Mouse (Mus musculus) embryonic facial prominence, embryonic 12.5 days (tissue): ENCODE measurements at regions not wholly inside any gene's neighbourhood (a gene's known extent, or its start where the extent isn't known, plus 50 kb on each side); places are given as distances from the start of the nearest gene placed in this dataset.

Source experiments
- ATAC-seq: fragments of 200-750 bp; cut with Nextera tagmentation; 2 replicates; pipeline ENCODE4 v1.8.0; 2017; ENCODE audit not compliant: insufficient number of reproducible peaks, insufficient read depth, low FRiP score, low TSS enrichment
- H3K27ac ChIP-seq: fragments of 300-500 bp; sonication (generic); 2 replicates; pipeline ENCODE4 v1.5.1; 2016; ENCODE audit warnings: mild to moderate bottlenecking
- H3K27me3 ChIP-seq: fragments of 300-500 bp; sonication (generic); 2 replicates; pipeline ENCODE4 v1.6.1; 2016; ENCODE audit warnings: mild to moderate bottlenecking, moderate library complexity
- H3K36me3 ChIP-seq: fragments of 300-500 bp; sonication (generic); 2 replicates; pipeline ENCODE4 v1.6.1; 2016; ENCODE audit warnings: mild to moderate bottlenecking
- H3K4me1 ChIP-seq: fragments of 300-500 bp; sonication (generic); 2 replicates; pipeline ENCODE4 v1.6.1; 2016
- H3K4me2 ChIP-seq: fragments of 300-500 bp; sonication (generic); replicated peaks from 2 replicates; pipeline ENCODE4 v1.6.1; 2016; ENCODE audit warnings: mild to moderate bottlenecking, moderate library complexity
- H3K4me3 ChIP-seq: fragments of 300-500 bp; sonication (generic); 2 replicates; pipeline ENCODE4 v1.5.1; 2016; ENCODE audit warnings: mild to moderate bottlenecking
- H3K9ac ChIP-seq: fragments of 300-500 bp; sonication (generic); 2 replicates; pipeline ENCODE4 v1.6.1; 2016; ENCODE audit warnings: mild to moderate bottlenecking, moderate library complexity
- H3K9me3 ChIP-seq: fragments of 300-500 bp; sonication (generic); 2 replicates; pipeline ENCODE4 v1.6.1; 2016; ENCODE audit warnings: mild to moderate bottlenecking, moderate library complexity
- WGBS: fragments of 180-500 bp; shearing (Covaris S2); methylation state at CpG from one replicate; pipeline ENCODE4 v1.1.7; 2016; 5-methylcytosine and 5-hydroxymethylcytosine counted together

- Histone ChIP-seq H3K27me3 (no peaks in the 10 kb centered on the region), H3K4me1 (no peaks in the 10 kb centered on the region), H3K27ac (no peak overlapping the region), H3K9me3 (no peaks in the 10 kb centered on the region), H3K36me3 (no peaks in the 10 kb centered on the region), H3K4me2 (no peak overlapping the region), H3K9ac (no peak overlapping the region), H3K4me3 (no peak overlapping the region)
- 27% methylated on average over 1 of the region's 1 CpGs for WGBS
- ATAC-seq, result no peak
These were observed 52.2 kb upstream of the Otud4 start for GRCm38 (mm10) chr8:79587258-79587657.

- no peak overlapping the region for H3K9ac ChIP-seq
- no peak overlapping the region for H3K4me2 ChIP-seq
- no peaks in the 10 kb centered on the region for H3K4me1 ChIP-seq
- no peak overlapping the region for H3K4me3 ChIP-seq
- H3K27ac ChIP-seq, result no peak overlapping the region
- no peaks in the 10 kb centered on the region for H3K36me3 ChIP-seq
- no peaks in the 10 kb centered on the region for H3K27me3 ChIP-seq
- WGBS, result 21% methylated on average over 3 of the region's 3 CpGs
- no peak for ATAC-seq
- no peaks in the 10 kb centered on the region for H3K9me3 ChIP-seq
These were observed 54.5 kb upstream of the Otud4 start for GRCm38 (mm10) chr8:79584966-79585365.

- 40% methylated on average over 6 of the region's 6 CpGs for WGBS
- no peak overlapping the region for H3K27ac ChIP-seq
These were observed 56.1 kb upstream of the Otud4 start for GRCm38 (mm10) chr8:79583326-79583725.

GRCm38 (mm10) chr8:79582195-79582594, 57.2 kb upstream of the Otud4 start:
- no peaks in the 10 kb centered on the region for H3K4me1 ChIP-seq
- H3K9me3 ChIP-seq, result no peaks in the 10 kb centered on the region
- H3K36me3 ChIP-seq, result no peaks in the 10 kb centered on the region
- no peak overlapping the region for H3K4me2 ChIP-seq
- no peak overlapping the region for H3K9ac ChIP-seq
- no peak overlapping the region for H3K27ac ChIP-seq
- H3K4me3 ChIP-seq, result no peak overlapping the region
- no peaks in the 10 kb centered on the region for H3K27me3 ChIP-seq
- no peak for ATAC-seq
- WGBS, result 74% methylated on average over 2 of the region's 2 CpGs

More at GRCm38 (mm10) chr8:79583326-79583725, 56.1 kb upstream of the Otud4 start:
- Histone ChIP-seq H3K36me3 (no peaks in the 10 kb centered on the region), H3K27me3 (no peaks in the 10 kb centered on the region), H3K4me1 (no peaks in the 10 kb centered on the region), H3K9ac (no peak overlapping the region), H3K9me3 (no peaks in the 10 kb centered on the region), H3K4me3 (no peak overlapping the region), H3K4me2 (no peak overlapping the region)
- no peak for ATAC-seq

GRCm38 (mm10) chr8:79576086-79576485, 63.3 kb upstream of the Otud4 start:
- no peak for ATAC-seq
- H3K27me3 ChIP-seq, result no peaks in the 10 kb centered on the region
- H3K4me1 ChIP-seq, result no peaks in the 10 kb centered on the region
- H3K36me3 ChIP-seq, result no peaks in the 10 kb centered on the region
- H3K9me3 ChIP-seq, result no peaks in the 10 kb centered on the region
- 77% methylated on average over 7 of the region's 7 CpGs for WGBS
- no peak overlapping the region for H3K9ac ChIP-seq
- no peak overlapping the region for H3K4me2 ChIP-seq
- H3K4me3 ChIP-seq, result no peak overlapping the region
- no peak overlapping the region for H3K27ac ChIP-seq

GRCm38 (mm10) chr8:79575175-79575734, 64.2 kb upstream of the Otud4 start:
- Histone ChIP-seq H3K9me3 (no peaks in the 10 kb centered on the region), H3K27ac (no peak overlapping the region), H3K9ac (no peak overlapping the region), H3K4me2 (no peak overlapping the region), H3K36me3 (no peaks in the 10 kb centered on the region), H3K4me1 (no peaks in the 10 kb centered on the region), H3K4me3 (no peak overlapping the region), H3K27me3 (no peaks in the 10 kb centered on the region)
- 54% methylated on average over 2 of the region's 2 CpGs for WGBS
- no peak for ATAC-seq

GRCm38 (mm10) chr8:79573491-79573890, 65.9 kb upstream of the Otud4 start:
- H3K9ac ChIP-seq, result no peak overlapping the region
- H3K27ac ChIP-seq, result no peak overlapping the region
- H3K36me3 ChIP-seq, result no peaks in the 10 kb centered on the region
- WGBS, result 72% methylated on average over 7 of the region's 7 CpGs
- no peak overlapping the region for H3K4me2 ChIP-seq
- no peak for ATAC-seq
- H3K4me1 ChIP-seq, result no peaks in the 10 kb centered on the region
- H3K9me3 ChIP-seq, result no peaks in the 10 kb centered on the region
- no peaks in the 10 kb centered on the region for H3K27me3 ChIP-seq
- no peak overlapping the region for H3K4me3 ChIP-seq

GRCm38 (mm10) chr8:79572526-79572925, 66.9 kb upstream of the Otud4 start:
- H3K27me3 ChIP-seq, result no peaks in the 10 kb centered on the region
- H3K9ac ChIP-seq, result no peak overlapping the region
- no peaks in the 10 kb centered on the region for H3K36me3 ChIP-seq
- H3K9me3 ChIP-seq, result no peaks in the 10 kb centered on the region
- no peak overlapping the region for H3K27ac ChIP-seq
- H3K4me2 ChIP-seq, result no peak overlapping the region
- no peak overlapping the region for H3K4me3 ChIP-seq
- WGBS, result 97% methylated on average over 5 of the region's 5 CpGs
- no peaks in the 10 kb centered on the region for H3K4me1 ChIP-seq
- ATAC-seq, result no peak

GRCm38 (mm10) chr8:79563101-79563500, 76.3 kb upstream of the Otud4 start:
- H3K4me2 ChIP-seq, result no peak overlapping the region
- no peak overlapping the region for H3K27ac ChIP-seq
- no peaks in the 10 kb centered on the region for H3K36me3 ChIP-seq
- H3K9me3 ChIP-seq, result no peaks in the 10 kb centered on the region
- peaks cover 3% of the 10 kb centered on the region; the same call in 1 of the 2 replicates for H3K4me1 ChIP-seq
- 84% methylated on average over 6 of the region's 6 CpGs for WGBS
- ATAC-seq, result no peak
- H3K27me3 ChIP-seq, result no peaks in the 10 kb centered on the region
- no peak overlapping the region for H3K4me3 ChIP-seq
- H3K9ac ChIP-seq, result no peak overlapping the region

- Histone ChIP-seq H3K27ac (no peak overlapping the region), H3K4me2 (no peak overlapping the region), H3K36me3 (no peaks in the 10 kb centered on the region), H3K9ac (no peak overlapping the region), H3K27me3 (no peaks in the 10 kb centered on the region), H3K4me1 (peaks cover 3% of the 10 kb centered on the region; the same call in 1 of the 2 replicates), H3K9me3 (no peaks in the 10 kb centered on the region), H3K4me3 (no peak overlapping the region)
- ATAC-seq, result no peak
- WGBS, result 76% methylated on average over 8 of the region's 8 CpGs
These were observed 76.7 kb upstream of the Otud4 start for GRCm38 (mm10) chr8:79562669-79563068.

GRCm38 (mm10) chr8:79562071-79562581, 77.3 kb upstream of the Otud4 start:
- H3K36me3 ChIP-seq, result no peaks in the 10 kb centered on the region
- 43% methylated on average over 11 of the region's 11 CpGs for WGBS
- H3K4me2 ChIP-seq, result peak overlapping the region; percentile 7; the same call in 1 of the 2 replicates
- H3K27me3 ChIP-seq, result no peaks in the 10 kb centered on the region
- H3K9me3 ChIP-seq, result no peaks in the 10 kb centered on the region
- H3K4me1 ChIP-seq, result peaks cover 3% of the 10 kb centered on the region; the same call in 1 of the 2 replicates
- peak; percentile 83 for ATAC-seq
- no peak overlapping the region for H3K9ac ChIP-seq
- H3K4me3 ChIP-seq, result no peak overlapping the region
- H3K27ac ChIP-seq, result peak overlapping the region; percentile 73

- Histone ChIP-seq H3K4me1 (peaks cover 3% of the 10 kb centered on the region; the same call in 1 of the 2 replicates), H3K9ac (no peak overlapping the region), H3K27me3 (no peaks in the 10 kb centered on the region), H3K36me3 (no peaks in the 10 kb centered on the region), H3K27ac (peak overlapping the region; percentile 73; the same call in 1 of the 2 replicates), H3K4me2 (0 out of 2 replicates have a peak overlapping the region, but pooled peaks have one; percentile 7), H3K4me3 (no peak overlapping the region), H3K9me3 (no peaks in the 10 kb centered on the region)
- WGBS, result 61% methylated on average over 9 of the region's 9 CpGs
- no peak for ATAC-seq
These were observed 78.0 kb upstream of the Otud4 start for GRCm38 (mm10) chr8:79561269-79562063.
